Mouse (Mus musculus): ENCODE results near the gene Tubb4a.
"Not testable (repeated sequence)": the region's sequence is repeated elsewhere in the genome, so short reads cannot be mapped to it uniquely, and the experiment has no call there.

Gene Tubb4a

GRCm38 (mm10) chr17:57087049-57087832 lies at the start of gene Tubb4a:
Gene Tubb4a (minus strand): TSS chr17:57087782.
- peak; percentile 77 for DNase-seq (ENCODE audit: low spot score)

GRCm38 (mm10) chr17:57135635-57136034 lies 48.1 kb upstream of the Tubb4a start:
- no peak for DNase-seq (ENCODE audit: low spot score)

GRCm38 (mm10) chr17:57134693-57135092 lies 47.1 kb upstream of the Tubb4a start:
- DNase-seq (ENCODE audit: low spot score) = no peak

GRCm38 (mm10) chr17:57134021-57134420 lies 46.4 kb upstream of the Tubb4a start:
- DNase-seq (ENCODE audit: low spot score) = not testable (repeated sequence)

- DNase-seq (ENCODE audit: low spot score) = no peak
Observed at GRCm38 (mm10) chr17:57131793-57132192, 44.2 kb upstream of the Tubb4a start.

GRCm38 (mm10) chr17:57125853-57126622 lies 38.5 kb upstream of the Tubb4a start:
- DNase-seq (ENCODE audit: low spot score) = no peak

- no peak for DNase-seq (ENCODE audit: low spot score)
Observed at GRCm38 (mm10) chr17:57124792-57125191, 37.2 kb upstream of the Tubb4a start.

- no peak for DNase-seq (ENCODE audit: low spot score)
Observed at GRCm38 (mm10) chr17:57123192-57124118, 35.9 kb upstream of the Tubb4a start.

- DNase-seq (ENCODE audit: low spot score) = no peak
Observed at GRCm38 (mm10) chr17:57121856-57122255, 34.3 kb upstream of the Tubb4a start.

- no peak for DNase-seq (ENCODE audit: low spot score)
Observed at GRCm38 (mm10) chr17:57118524-57119349, 31.2 kb upstream of the Tubb4a start.

GRCm38 (mm10) chr17:57116801-57117200 lies 29.2 kb upstream of the Tubb4a start:
- DNase-seq (ENCODE audit: low spot score) = no peak

GRCm38 (mm10) chr17:57112768-57113474 lies 25.3 kb upstream of the Tubb4a start:
- DNase-seq (ENCODE audit: low spot score) = no peak

- no peak for DNase-seq (ENCODE audit: low spot score)
Observed at GRCm38 (mm10) chr17:57110005-57110404, 22.4 kb upstream of the Tubb4a start.

- no peak for DNase-seq (ENCODE audit: low spot score)
Observed at GRCm38 (mm10) chr17:57108666-57109171, 21.1 kb upstream of the Tubb4a start.

- no peak for DNase-seq (ENCODE audit: low spot score)
Observed at GRCm38 (mm10) chr17:57108040-57108665, 20.6 kb upstream of the Tubb4a start.

- DNase-seq (ENCODE audit: low spot score) = no peak
Observed at GRCm38 (mm10) chr17:57107064-57107463, 19.5 kb upstream of the Tubb4a start.

- DNase-seq (ENCODE audit: low spot score) = no peak
Observed at GRCm38 (mm10) chr17:57106035-57106368, 18.4 kb upstream of the Tubb4a start.

GRCm38 (mm10) chr17:57105181-57106034 lies 17.8 kb upstream of the Tubb4a start, which contains the start of gene Tnfsf9:
Gene Tnfsf9 (plus strand): TSS chr17:57105325.
- no peak for DNase-seq (ENCODE audit: low spot score)

- DNase-seq (ENCODE audit: low spot score) = no peak
Observed at GRCm38 (mm10) chr17:57104496-57104895, 16.9 kb upstream of the Tubb4a start.
